Mouse (Mus musculus) forebrain, embryonic 14.5 days (tissue): ENCODE measurements around the gene Ccs. TPM values are rescaled to one million over a fixed set of nuclear protein-coding genes. Genes with fewer than 3 reads are reported as not detected.

Source experiments
- ATAC-seq: fragments of 200-750 bp; cut with Nextera tagmentation; 2 replicates; pipeline ENCODE4 v1.8.0; 2017; ENCODE audit warnings: mild to moderate bottlenecking, moderate library complexity
- DNase-seq: peaks from one replicate; pipeline ENCODE4 v3.0.0-alpha.2; 2015; ENCODE audit warnings: low spot score
- H3K27ac ChIP-seq: fragments of 300-500 bp; sonication (generic); 2 replicates; pipeline ENCODE4 v1.5.1; 2014; ENCODE audit warnings: low read depth, mild to moderate bottlenecking, control low read depth, low read length, moderate library complexity
- H3K27me3 ChIP-seq: fragments of 300-500 bp; sonication (generic); replicated peaks from 2 replicates; pipeline ENCODE4 v1.6.1; 2014; ENCODE audit warnings: low read length, control low read depth, mixed read lengths; ENCODE audit not compliant: control insufficient read depth, insufficient read depth
- H3K36me3 ChIP-seq: fragments of 300-500 bp; sonication (generic); 2 replicates; pipeline ENCODE4 v1.6.1; 2014; ENCODE audit warnings: low read length, control low read depth; ENCODE audit not compliant: control insufficient read depth, insufficient read depth
- H3K4me1 ChIP-seq: fragments of 300-500 bp; sonication (generic); 2 replicates; pipeline ENCODE4 v1.6.1; 2014; ENCODE audit warnings: antibody characterized with exemption, low read length, control low read depth; ENCODE audit not compliant: control insufficient read depth, insufficient read depth
- H3K4me2 ChIP-seq: fragments of 300-500 bp; sonication (generic); 2 replicates; pipeline ENCODE4 v1.6.1; 2014; ENCODE audit warnings: mild to moderate bottlenecking, control low read depth, low read length
- H3K4me3 ChIP-seq: fragments of 300-500 bp; sonication (generic); 2 replicates; pipeline ENCODE4 v1.5.1; 2014; ENCODE audit warnings: low read depth, low read length, control low read depth
- H3K9ac ChIP-seq: fragments of 300-500 bp; sonication (generic); 2 replicates; pipeline ENCODE4 v1.6.1; 2014; ENCODE audit warnings: mild to moderate bottlenecking, low read length, control low read depth, moderate library complexity
- H3K9me3 ChIP-seq: fragments of 300-500 bp; sonication (generic); replicated peaks from 2 replicates; pipeline ENCODE4 v1.6.1; 2016; ENCODE audit warnings: low read length, control low read depth, mixed read lengths; ENCODE audit not compliant: control insufficient read depth
- WGBS: fragments of 180-500 bp; shearing (Covaris S2); extraction: QIAGEN DNeasy Blood & Tissue Kit; methylation state at CpG from one replicate; pipeline ENCODE4 v1.1.7; 2014; 5-methylcytosine and 5-hydroxymethylcytosine counted together
- polyA plus RNA-seq: library from polyadenylated mRNA; unstranded; fragments of >200 nt; fragmentation: Nextera tagmentation; extraction: Ambion mirVana; gene quantifications from 2 replicates; pipeline ENCODE4 v1.2.1, GENCODE M21; 2014

Gene Ccs
- polyA plus RNA-seq, 1 experiment from 2014 or later: 40.1 TPM

DNA sequence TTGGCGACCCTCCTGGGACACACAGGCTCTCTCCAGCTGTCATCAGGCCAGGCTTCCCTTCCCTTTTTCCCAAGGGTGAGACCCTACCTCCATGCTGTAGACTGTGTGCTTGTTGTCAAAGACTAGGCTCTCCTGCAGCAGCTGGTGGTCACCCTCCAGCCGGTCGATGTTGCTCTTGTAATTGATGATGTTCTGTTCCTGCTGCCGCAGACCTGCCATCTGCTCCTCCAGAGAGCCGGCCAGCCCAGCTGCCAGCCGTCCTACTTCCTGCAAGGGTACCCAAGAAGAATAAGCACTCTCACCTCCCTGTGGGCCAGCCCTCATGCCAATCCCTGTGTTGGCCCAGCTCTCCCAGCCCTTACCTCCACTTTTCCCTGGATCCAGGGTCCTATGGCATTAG is 23.9 kb upstream of the Ccs start:
- Histone ChIP-seq H3K4me1 (no peaks in the 10 kb centered on the region), H3K36me3 (no peaks in the 10 kb centered on the region), H3K9ac (no peak overlapping the region), H3K9me3 (no peaks in the 10 kb centered on the region), H3K4me2 (no peak overlapping the region), H3K27me3 (no peaks in the 10 kb centered on the region), H3K4me3 (no peak overlapping the region), H3K27ac (no peak overlapping the region)
- no peak for ATAC-seq
- DNase-seq: no peak
- WGBS: 75% methylated on average over 6 of the region's 6 CpGs

DNA sequence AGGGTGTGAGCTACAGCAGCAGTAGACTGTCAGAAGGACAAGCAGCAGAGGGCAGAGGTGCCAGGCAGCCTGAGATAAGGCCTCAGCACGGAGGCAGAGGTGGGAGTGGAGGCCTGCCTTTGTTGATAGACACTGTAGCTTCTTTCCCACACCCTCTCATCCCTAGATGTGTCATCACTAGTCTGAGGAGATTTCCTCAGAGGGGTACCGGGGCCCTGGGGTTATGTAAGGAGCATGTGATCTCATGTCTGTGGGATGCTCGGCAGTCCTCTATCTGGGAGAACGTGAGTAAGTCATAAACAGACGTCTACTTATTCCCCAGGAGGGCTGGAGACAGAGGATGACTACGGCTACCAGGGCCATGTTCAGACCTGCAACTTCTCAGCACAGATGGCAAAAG is 19.9 kb upstream of the Ccs start:
- H3K27me3 ChIP-seq: no peaks in the 10 kb centered on the region
- no peak overlapping the region for H3K27ac ChIP-seq
- H3K4me2 ChIP-seq: no peak overlapping the region
- WGBS: 83% methylated on average over 6 of the region's 6 CpGs
- DNase-seq (no peak), ATAC-seq (no peak)
- no peak overlapping the region for H3K9ac ChIP-seq
- peaks cover 7% of the 10 kb centered on the region for H3K4me1 ChIP-seq
- no peaks in the 10 kb centered on the region for H3K36me3 ChIP-seq
- no peak overlapping the region for H3K4me3 ChIP-seq
- no peaks in the 10 kb centered on the region for H3K9me3 ChIP-seq

DNA sequence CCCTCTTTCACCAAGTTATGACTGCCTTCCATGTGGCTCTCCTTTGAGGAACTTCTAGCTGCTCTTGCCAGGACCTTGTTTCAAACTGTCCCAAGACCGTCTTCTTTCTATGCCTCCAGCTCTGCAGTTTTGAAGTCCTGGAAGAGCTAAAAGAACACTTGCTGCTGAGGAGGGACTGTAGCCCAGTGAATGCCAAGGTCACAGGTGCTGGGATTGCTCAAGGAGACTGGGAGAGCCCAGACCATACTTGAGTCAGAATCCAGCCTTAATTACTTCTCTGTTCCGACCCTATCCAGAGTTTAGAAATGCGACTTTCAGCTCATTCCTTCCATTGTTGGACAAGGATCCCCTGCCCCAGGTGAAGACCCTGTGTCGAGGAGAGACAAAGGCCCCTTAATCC is 16.8 kb upstream of the Ccs start:
- Histone ChIP-seq H3K27ac (no peak overlapping the region), H3K9me3 (no peaks in the 10 kb centered on the region), H3K9ac (no peak overlapping the region), H3K4me1 (peaks cover 7% of the 10 kb centered on the region), H3K36me3 (no peaks in the 10 kb centered on the region), H3K4me3 (no peak overlapping the region), H3K27me3 (no peaks in the 10 kb centered on the region), H3K4me2 (peak overlapping the region; percentile 98)
- ATAC-seq: no peak
- DNase-seq: no peak
- 48% methylated on average over 4 of the region's 4 CpGs for WGBS

DNA sequence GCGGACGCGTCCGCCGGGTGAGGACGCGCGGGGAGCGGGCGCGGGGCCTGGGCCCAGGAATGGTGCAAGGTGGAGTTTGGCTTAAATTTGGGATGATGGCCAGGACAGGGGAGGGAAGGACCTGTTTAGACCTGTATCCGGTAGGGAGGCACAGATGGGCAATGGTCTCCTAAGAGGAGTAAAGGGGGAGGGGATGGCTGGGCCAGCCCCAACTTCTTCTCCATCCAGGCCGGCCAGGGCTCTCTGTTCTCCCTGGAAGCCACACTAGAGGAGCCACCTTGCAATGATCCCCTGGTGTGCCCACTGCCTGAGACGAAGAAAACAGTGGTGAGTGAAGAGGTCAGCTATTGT is 16.3 kb upstream of the Ccs start:
- H3K27ac ChIP-seq: no peak overlapping the region
- H3K4me3 ChIP-seq: peak overlapping the region; percentile 57
- peak overlapping the region; percentile 98 for H3K4me2 ChIP-seq
- H3K27me3 ChIP-seq: no peaks in the 10 kb centered on the region
- ATAC-seq: peak; percentile 60; the same call in 1 of the 2 replicates
- no peak for DNase-seq
- WGBS: 1% methylated on average over 14 of the region's 14 CpGs
- no peaks in the 10 kb centered on the region for H3K36me3 ChIP-seq
- H3K9me3 ChIP-seq: no peaks in the 10 kb centered on the region
- H3K4me1 ChIP-seq: peaks cover 7% of the 10 kb centered on the region
- peak overlapping the region; percentile 70 for H3K9ac ChIP-seq

DNA sequence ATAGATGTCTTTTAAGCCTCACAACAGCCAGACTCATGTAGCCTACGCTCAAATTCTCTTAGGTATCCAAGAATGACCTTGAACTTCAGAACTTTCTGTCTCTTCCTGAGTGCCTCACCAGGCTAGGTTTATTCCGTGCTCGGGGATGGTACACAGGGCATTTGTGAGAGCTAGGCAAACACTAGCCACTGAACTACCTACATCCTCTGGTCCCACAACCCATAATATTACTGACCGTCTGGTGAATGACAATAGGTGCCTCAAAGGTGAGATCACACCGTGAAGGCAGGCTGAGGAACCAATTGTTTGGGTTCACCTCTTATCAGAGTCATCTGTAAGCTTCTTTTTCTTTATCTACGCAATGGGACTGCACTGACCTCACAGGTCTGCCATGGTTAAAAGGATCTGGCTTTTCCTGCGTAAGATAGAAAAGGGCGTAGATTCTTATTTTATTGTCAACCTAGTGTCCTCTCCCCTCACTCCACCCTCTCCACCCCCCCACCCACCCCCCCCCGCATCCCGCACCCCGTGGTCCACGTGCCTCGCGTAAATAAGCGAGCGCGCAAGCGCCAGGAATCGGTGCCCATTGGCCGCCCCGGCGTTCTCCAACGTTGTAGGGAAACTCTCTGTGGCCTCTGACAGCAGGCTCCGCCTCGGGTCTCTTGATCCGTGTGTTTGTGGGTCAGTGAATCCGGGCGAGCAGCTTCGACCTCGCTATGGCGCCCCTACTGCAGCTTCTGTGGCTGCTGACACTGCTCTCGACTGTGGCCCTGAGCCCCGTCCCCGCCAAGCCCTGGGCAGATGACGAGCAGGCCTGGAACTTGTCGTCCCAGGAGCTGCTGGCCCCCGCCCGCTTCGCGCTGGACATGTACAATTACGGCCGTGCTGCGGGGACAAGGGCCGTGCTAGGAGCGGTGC is 15.7 kb upstream of the Ccs start, which contains the start of gene Ctsf:
Gene Ctsf, plus strand, starts transcription at position 579 of the 918 bp plus-strand sequence.
- Histone ChIP-seq H3K27ac (no peak within 1 kb of the TSS), H3K36me3 (no peaks in the 10 kb centered on the region), H3K4me2 (peak within 1 kb of the TSS; percentile 98), H3K4me3 (peak within 1 kb of the TSS; percentile 57), H3K4me1 (peaks cover 7% of the 10 kb centered on the region), H3K9me3 (no peaks in the 10 kb centered on the region), H3K9ac (peak within 1 kb of the TSS; percentile 70), H3K27me3 (no peaks in the 10 kb centered on the region)
- DNase-seq (peak; percentile 87), ATAC-seq (peak; percentile 95)
- WGBS: 5% methylated on average over 45 of the region's 45 CpGs

DNA sequence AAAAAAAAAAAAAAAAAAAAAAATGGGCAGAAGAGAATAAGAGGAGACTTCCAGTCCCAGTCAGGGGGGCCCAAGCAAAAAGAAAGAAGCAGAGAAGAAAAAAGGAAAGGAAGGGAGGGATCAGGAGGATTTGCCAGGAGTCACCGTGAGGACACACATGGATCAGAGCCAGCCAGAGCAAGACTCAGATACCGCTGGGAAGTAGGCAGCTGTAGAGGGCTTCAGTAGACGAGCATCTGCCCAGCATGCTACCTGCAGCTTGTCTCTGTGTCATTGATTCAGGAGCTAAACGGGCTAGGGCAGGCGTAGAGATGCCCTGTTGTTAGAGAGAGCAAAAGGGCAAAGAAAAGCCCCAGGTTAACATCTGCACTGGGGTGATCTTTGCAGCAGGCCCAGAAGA is 11.1 kb upstream of the Ccs start:
- Histone ChIP-seq H3K27me3 (no peaks in the 10 kb centered on the region), H3K9ac (no peak overlapping the region), H3K27ac (no peak overlapping the region), H3K4me1 (peaks cover 4% of the 10 kb centered on the region; the same call in 1 of the 2 replicates), H3K36me3 (no peaks in the 10 kb centered on the region), H3K4me2 (no peak overlapping the region), H3K9me3 (no peaks in the 10 kb centered on the region), H3K4me3 (no peak overlapping the region)
- WGBS: 42% methylated on average over 5 of the region's 5 CpGs
- ATAC-seq (no peak), DNase-seq (no peak)

DNA sequence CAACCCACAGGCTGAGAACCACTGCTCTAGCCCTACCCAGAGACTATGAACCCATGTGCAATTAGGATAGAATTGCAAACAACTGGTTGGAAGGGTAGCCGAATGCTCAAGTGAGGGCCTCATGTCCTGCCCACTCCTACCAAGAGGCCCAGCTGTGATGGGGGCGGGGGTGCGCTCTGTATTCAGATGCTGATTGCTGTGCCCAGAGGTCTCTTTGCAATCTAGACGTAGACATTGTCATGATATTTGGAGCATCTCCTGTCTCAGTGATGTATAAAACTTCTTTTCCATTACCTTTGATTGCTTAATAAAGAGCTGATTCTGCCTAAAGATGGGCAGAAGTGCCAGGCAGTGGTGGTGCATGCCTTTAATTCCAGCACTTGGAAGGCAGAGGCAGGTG is 10.7 kb upstream of the Ccs start:
- Histone ChIP-seq H3K4me3 (no peak overlapping the region), H3K36me3 (no peaks in the 10 kb centered on the region)
- WGBS: 63% methylated on average over 4 of the region's 4 CpGs

DNA sequence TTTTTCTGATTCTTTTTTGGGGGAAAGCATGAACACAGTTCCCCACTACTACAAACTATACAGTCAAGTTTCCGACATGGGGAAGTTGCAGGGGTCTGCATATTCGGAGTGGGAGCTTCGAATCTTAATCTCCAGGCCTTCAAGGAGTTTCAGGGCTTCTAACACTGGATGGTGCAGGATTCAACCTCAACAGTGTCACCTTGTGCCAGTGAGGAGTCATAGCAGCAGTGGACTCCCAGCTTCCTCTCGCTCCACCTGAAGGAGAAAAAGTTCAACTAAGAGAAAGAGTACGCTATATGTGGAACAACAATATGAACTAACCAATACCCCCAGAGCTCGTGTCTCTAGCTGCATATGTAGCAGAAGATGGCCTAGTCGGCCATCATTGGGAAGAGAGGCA is 8.4 kb upstream of the Ccs start:
- Histone ChIP-seq H3K9me3 (no peaks in the 10 kb centered on the region), H3K36me3 (no peaks in the 10 kb centered on the region), H3K4me2 (no peak overlapping the region), H3K4me1 (no peaks in the 10 kb centered on the region), H3K27me3 (no peaks in the 10 kb centered on the region), H3K4me3 (no peak overlapping the region), H3K27ac (no peak overlapping the region), H3K9ac (no peak overlapping the region)
- 38% methylated on average over 7 of the region's 7 CpGs for WGBS
- DNase-seq: no peak
- no peak for ATAC-seq

More for the DNA sequence above, 10.7 kb upstream of the Ccs start:
- Histone ChIP-seq H3K4me1 (peaks cover 4% of the 10 kb centered on the region; the same call in 1 of the 2 replicates), H3K9me3 (no peaks in the 10 kb centered on the region), H3K4me2 (no peak overlapping the region), H3K27ac (no peak overlapping the region), H3K9ac (no peak overlapping the region), H3K27me3 (no peaks in the 10 kb centered on the region)
- no peak for DNase-seq
- ATAC-seq: no peak

DNA sequence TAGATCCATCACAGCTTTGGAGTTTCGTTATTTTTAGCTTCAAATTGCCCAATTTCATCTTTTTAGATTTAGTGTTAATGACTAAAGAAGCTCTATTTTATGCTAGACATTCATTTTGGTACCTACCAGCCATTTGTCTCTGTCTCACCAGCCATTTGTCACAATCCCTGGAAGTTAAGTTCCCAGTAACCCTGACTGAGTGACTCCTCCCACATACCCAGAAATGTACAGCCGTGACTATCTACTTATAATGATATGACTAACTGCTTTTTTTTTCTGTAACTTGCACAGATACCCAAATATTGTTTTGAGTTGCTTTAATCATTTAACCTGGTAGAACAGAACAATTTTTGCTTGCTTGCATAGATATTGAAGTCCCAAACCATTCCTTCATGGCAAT is 6.7 kb upstream of the Ccs start:
- 82% methylated on average over 2 of the region's 2 CpGs for WGBS
- no peak for ATAC-seq
- H3K4me1 ChIP-seq: no peaks in the 10 kb centered on the region

More for the DNA sequence above, 6.7 kb upstream of the Ccs start:
- DNase-seq: no peak
- Histone ChIP-seq H3K27me3 (peaks cover 9% of the 10 kb centered on the region; the same call in 1 of the 2 replicates), H3K36me3 (no peaks in the 10 kb centered on the region), H3K4me3 (no peak overlapping the region), H3K27ac (no peak overlapping the region), H3K4me2 (no peak overlapping the region), H3K9me3 (no peaks in the 10 kb centered on the region), H3K9ac (no peak overlapping the region)
